Mouse (Mus musculus) stomach, postnatal 0 days (tissue): ENCODE results near the gene Oasl1.

Experiments
- CTCF ChIP-seq: IDR thresholded peaks from 2 replicates; pipeline ENCODE4 v1.5.1; 2016; ENCODE audit warnings: antibody characterized with exemption, low read depth, mild to moderate bottlenecking, moderate library complexity
- EP300 ChIP-seq: optimal IDR thresholded peaks from 2 replicates; pipeline ENCODE3; 2016; ENCODE audit warnings: antibody characterized with exemption

GRCm38 (mm10) chr5:114922366-114922731, 691 bp upstream of the Oasl1 start:
- no peak for TF ChIP-seq CTCF
- TF ChIP-seq EP300 = no peak
